Mouse (Mus musculus) frontal cortex, postnatal 14 days (tissue): ENCODE measurements around the gene Pgd.

Experiments used
- DNase-seq, 2 experiments: peaks; one replicate each; pipeline ENCODE4 v3.0.0; 2022; ENCODE audit warnings: low spot score in 2 of 2

Pgd gene

DNA sequence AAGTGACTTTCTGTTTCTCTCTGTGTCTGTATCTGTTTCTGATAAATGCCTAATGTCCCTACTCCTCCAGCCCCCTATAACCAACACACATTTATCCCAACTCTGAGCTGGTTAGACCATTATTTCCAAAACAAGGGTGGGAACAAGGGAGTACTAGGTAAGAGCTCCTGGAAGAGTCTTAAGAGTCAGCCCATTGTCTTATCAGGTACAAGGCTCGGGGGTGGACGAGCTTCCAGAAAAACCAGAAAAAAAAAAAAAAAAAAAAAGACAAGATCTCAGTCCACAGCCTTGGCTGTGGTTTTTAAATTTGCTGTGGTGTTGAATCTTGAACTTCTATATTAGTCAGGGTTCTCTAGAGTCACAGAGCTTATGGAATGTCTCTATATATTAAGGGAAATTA lies 1.4 kb upstream of the Pgd start:
- no peak for DNase-seq

DNA sequence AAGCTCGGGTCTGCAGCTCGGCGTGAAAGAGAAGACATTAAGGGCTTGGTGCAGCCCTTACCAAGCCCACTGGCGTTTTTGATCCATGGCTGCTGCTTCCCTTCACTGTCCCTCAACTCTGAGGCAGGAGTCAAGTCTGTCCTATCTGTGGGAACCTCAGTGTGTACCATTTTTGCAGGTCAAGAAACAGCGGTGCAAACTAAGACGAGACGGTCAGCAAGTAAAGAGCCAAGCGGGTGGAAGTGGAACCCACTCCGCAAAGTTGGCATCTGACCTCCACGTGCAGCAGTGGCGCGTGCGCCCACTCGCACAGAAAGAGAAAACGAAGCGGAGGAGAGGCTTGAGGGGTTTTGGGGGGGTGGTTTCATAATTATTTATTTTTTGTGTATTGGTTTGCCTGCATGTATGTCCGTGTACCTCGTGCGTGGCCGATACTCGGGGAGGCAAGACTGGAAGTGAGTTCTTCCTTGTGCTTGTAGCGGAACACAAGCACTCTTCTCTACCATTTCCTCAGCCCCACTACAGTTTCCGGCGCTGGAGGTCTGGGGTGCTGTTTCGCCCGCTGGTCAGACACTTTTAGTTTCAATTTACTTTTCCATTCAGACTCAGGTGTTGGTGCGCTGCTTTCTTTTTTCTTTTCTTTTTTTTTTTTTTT lies 513 bp upstream of the Pgd start:
- no peak for DNase-seq

- no peak for DNase-seq
These were observed 2.4 kb downstream of the Pgd start for GRCm38 (mm10) chr4:149164150-149164549.

DNA sequence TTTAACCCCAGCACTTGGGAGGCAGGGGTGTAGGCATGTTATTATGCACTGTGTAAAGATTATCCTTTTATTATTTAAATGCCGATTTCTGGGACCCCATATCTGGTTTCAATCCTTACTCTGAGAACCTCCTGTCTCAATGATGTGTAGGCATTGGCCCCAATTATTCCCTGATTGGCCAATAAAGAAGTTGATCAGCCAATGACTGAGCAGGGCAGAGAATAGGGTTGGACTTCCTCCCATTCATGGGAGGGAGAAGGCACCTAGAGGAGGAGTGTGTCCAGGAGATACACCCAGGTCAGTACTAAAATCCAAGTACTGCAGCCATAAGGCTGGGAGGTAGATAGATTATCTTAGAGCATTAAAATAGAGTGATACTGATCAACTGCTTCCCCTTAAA lies 3.4 kb downstream of the Pgd start:
- DNase-seq, result no peak

GRCm38 (mm10) chr4:149161166-149161565 lies 5.4 kb downstream of the Pgd start:
- DNase-seq, result no peak

GRCm38 (mm10) chr4:149159891-149160290 lies 6.7 kb downstream of the Pgd start:
- no peak for DNase-seq

GRCm38 (mm10) chr4:149159203-149159602 lies 7.4 kb downstream of the Pgd start:
- no peak for DNase-seq

- no peak for DNase-seq
These were observed 9.1 kb downstream of the Pgd start for GRCm38 (mm10) chr4:149157415-149157973.

DNA sequence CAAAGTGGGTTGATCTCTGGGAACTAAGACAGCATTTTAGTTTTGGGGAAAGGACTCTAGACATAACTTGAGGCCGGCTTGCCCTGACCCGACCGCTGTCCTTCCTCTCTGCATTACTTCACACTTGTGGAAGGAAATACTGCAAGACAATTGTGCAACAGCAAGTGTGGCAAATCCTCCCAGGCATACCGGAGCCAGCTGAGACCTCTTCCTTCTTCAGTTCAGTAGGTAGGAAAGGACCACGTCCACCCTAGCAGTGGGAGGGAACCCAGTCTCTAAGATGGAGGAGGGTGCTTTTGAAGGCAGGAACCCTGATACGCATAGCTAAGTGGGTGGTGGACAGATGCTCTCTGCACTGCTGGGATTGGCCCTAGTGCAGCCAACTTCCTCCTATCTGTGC lies 10.9 kb downstream of the Pgd start:
- no peak for DNase-seq

GRCm38 (mm10) chr4:149154859-149155258 lies 11.7 kb downstream of the Pgd start:
- DNase-seq, result no peak

DNA sequence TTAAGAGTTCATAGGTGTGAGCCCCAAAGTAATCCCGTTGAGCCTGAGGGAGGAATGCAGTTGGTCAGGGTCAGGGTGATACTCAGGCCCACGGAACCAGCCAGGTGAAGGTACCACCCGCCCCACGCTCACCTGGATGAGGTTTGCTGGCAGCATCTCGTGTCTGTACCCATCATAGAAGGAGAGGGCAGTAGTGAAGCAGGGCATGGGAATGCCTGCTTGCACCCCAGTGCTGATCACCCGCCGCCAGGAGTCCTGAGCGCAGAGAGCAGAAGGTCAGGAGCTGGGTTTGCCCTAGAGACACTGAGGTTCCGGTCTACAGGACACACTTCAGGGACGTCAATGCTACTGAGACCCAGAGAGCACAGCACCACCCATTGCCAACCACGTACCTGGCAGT lies 15.8 kb downstream of the Pgd start:
- no peak for DNase-seq

DNA sequence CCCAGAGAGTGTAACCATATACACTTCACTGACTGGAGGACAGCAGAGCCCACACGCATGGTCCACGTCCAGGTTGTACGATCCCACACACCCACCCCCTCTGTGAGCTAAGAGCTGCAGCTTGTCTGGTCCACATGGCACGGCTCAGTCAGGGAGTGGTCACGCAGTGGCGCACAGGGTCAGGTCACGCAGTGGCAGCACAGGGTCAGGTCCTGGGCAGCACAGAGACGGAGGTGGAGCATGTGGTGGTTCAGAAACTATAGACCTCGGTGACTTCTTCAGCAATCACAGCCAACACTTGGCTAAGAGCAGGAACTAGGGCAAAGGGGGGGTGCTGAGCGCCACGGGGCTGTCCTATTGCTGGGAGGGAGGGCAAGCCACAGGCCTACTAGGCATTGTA lies 16.3 kb downstream of the Pgd start:
- DNase-seq, result no peak

DNA sequence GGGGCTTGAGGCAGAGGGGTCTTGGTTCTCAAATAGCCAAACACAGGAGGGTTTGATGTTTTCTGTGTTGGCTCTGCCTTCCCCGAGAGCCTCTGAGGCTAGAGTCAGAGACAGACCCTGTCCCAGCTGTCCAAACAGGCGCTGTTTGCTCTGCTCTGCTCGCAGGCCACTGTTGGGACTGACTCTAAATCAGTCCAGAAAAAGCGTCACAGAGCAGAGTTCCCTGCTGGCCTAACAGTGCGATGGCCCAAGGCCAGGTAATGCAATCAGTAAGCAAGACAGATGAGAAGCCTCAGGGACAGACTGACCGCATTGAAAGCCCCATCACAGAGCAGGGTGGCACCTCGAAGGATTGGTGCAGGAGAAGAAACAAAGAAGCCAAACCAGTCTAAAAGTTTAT lies 17.0 kb downstream of the Pgd start:
- no peak for DNase-seq

- no peak for DNase-seq
These were observed 17.4 kb downstream of the Pgd start for GRCm38 (mm10) chr4:149149196-149149595.

- DNase-seq, result no peak
These were observed 18.5 kb downstream of the Pgd start for GRCm38 (mm10) chr4:149148084-149148483.

GRCm38 (mm10) chr4:149147528-149147927 lies 19.0 kb downstream of the Pgd start:
- no peak for DNase-seq

DNA sequence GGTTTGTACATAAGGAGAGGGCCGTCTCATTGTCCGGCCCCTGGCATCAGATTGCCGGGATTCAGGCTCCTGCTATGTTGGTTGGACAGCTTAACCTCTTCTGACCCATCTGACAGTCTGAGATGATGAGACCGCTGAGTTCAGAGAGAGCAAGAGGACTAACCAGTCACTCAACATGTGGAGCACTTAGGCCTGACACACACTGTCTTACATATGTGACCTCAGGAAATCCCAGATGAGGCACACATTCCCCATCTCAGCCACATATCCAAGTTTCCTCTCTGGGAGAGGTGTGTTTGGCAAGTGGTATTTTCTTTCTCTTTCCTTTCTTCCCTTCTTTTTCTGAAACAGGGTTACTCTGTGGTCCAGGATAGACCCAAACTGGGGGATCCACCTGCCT lies 21.4 kb downstream of the Pgd start:
- no peak for DNase-seq

DNA sequence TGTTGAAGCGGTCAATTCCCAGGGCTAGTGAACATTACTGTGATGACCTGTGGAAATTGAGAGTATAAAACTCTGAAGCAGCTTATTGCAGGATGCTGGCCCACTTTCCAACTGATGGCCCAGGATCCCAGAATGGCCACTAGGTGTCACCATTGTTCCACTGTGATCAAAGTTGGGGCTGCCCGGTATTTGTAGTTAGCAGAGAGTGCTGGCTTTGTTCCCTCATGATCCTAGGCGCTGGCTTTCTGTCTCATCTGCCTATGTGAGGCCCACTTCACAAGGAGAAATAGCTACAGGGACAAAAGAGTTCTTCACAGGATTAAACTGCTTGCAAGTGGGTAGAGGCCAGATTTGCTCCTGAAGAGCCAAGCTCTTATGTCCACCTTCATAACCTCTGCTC lies 22.1 kb downstream of the Pgd start:
- DNase-seq, result peak; percentile 63 to 85

DNA sequence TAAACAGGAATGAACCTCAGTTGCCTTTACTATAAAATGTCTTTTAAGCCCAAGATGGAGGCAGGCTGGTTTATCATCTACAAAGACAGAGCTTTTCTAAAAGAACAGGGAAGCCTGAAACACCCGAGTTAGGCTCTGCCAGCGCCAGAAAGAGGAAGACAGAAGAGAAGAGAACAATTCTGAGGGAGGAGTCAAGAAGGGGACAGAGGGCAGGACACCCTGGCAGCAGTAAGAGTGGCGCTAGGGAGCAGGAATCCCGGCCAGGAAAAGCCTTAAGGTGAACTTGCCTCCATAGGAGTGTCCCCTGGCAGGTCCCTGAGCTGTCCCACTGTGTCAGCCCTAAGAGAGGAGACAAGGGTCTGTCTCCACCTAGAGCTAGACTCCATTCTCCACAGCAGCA lies 23.0 kb downstream of the Pgd start:
- no peak for DNase-seq

GRCm38 (mm10) chr4:149138515-149138914 lies 28.1 kb downstream of the Pgd start:
- DNase-seq, result no peak

- DNase-seq, result peak; percentile 79 to 85
These were observed 29.4 kb downstream of the Pgd start, which contains the start of gene Cenps for GRCm38 (mm10) chr4:149136982-149137770. Gene Cenps, minus strand, starts transcription at chr4:149137629.

DNA sequence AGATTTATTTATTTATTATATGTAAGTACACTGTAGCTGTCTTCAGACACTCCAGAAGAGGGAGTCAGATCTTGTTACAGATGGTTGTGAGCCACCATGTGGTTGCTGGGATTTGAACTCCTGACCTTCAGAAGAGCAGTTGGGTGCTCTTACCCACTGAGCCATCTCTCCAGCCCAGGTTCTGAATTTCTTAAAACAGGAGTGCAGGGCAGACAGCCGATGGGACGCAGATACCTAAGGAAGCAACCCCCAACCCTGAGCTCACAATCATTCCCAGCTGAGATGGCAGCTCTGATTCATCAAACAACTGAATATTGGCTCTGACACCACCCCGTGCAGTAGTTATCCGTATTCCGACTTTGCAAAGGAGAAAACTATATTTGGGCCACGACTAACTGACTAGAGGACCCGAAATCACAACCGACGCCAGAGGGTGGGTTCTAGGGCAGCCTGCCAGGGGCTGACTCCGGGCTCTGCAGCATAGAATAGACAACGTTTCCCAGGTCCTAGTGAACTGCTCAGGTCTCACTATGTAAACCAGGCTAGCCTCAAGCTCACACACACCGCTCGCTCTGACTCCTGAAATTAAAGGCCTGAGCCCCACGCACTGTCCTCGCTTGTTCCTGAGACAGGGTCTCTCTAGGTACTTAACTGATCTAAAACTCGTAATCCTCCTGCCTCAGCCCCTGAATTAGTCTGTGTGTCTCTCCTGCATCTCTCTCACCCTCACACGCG lies 30.3 kb downstream of the Pgd start:
- no peak for DNase-seq
